Mouse (Mus musculus) gastrocnemius, adult 2 months (tissue): ENCODE results near the gene Tmco2. TPM values are rescaled to one million over a fixed set of nuclear protein-coding genes. Genes with fewer than 3 reads are reported as not detected.
A peak's percentile ranks its signal among the peaks of the same experiment; 100 is the strongest.
"Not testable (repeated sequence)": the region's sequence is repeated elsewhere in the genome, so short reads cannot be mapped to it uniquely, and the experiment has no call there.

Experiments
- DNase-seq: peaks from one replicate; pipeline ENCODE4 v3.0.0; 2022
- H3K27ac ChIP-seq: fragments of 200-600 bp; 2 replicates; pipeline ENCODE4 v1.8.1; 2022; ENCODE audit warnings: mild to moderate bottlenecking
- H3K4me3 ChIP-seq: fragments of 200-600 bp; 2 replicates; pipeline ENCODE4 v1.8.1; 2022; ENCODE audit warnings: mild to moderate bottlenecking, moderate library complexity
- CTCF ChIP-seq: fragments of 200-600 bp; IDR thresholded peaks from 2 replicates; pipeline ENCODE4 v1.8.1; 2022; ENCODE audit warnings: antibody characterized with exemption, mild to moderate bottlenecking, moderate library complexity
- intact Hi-C: fragments of 180-260 bp; cut with DNase I; formaldehyde crosslinking; loops from one replicate; pipeline ENCODE4 v1.15.1; 2025
- long read RNA-seq, 2 experiments: library from polyadenylated mRNA; stranded (forward); transcript quantifications; one replicate each; pipeline ENCODE4 v2.0.0; 2021
- total RNA-seq, 2 experiments: library from RNA; stranded (reverse); gene quantifications; 2 replicates each; pipeline ENCODE4 v1.2.3; 2021

Tmco2 gene
- total RNA-seq: not detected
- long read RNA-seq, experiment 1: 0 reads
- long read RNA-seq, experiment 2: 0 reads

- intact Hi-C loops: no loop called here
- DNase-seq: no peak
Measured at GRCm38 (mm10) chr4:121109126-121109525, at the start of gene Tmco2. Gene Tmco2, minus strand, starts transcription at chr4:121109226.

DNA sequence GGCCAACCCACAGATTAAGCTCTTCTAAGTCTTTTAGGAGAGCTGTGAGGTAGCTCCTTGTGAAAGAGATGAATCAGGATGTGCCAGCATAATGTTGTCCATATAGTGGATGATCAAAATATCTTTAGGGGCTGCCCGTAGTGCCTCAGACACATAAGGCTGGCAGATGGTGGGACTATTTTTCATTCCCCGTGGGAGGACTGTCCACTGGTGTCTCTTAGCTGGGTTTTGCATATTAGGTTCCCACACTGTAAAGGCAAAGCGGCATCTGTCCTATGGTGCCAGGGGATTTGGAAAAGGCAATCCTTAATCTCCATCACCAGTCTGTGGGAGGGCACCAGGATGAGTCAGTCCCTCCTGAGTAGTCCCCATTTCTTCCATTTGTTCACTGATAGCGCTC is 5.7 kb downstream of the Tmco2 start:
- intact Hi-C loops: no loop called here
- Histone ChIP-seq H3K4me3 (no peak overlapping the region), H3K27ac (no peak overlapping the region)
- no peak for TF ChIP-seq CTCF
- no peak for DNase-seq

More at GRCm38 (mm10) chr4:121109126-121109525, at the start of gene Tmco2:
- TF ChIP-seq CTCF: no peak
- Histone ChIP-seq H3K4me3 (no peak within 1 kb of the TSS), H3K27ac (no peak within 1 kb of the TSS)

- Histone ChIP-seq H3K27ac (peak within 1 kb of the TSS; percentile 90), H3K4me3 (peak within 1 kb of the TSS; percentile 83)
- peak; percentile 81 for DNase-seq
- intact Hi-C loops: loop anchor here (5.0 kb wide), 1 partner anchor 119 kb away; the partner anchor contains the start of gene Rlf
- TF ChIP-seq CTCF: no peak
Measured at GRCm38 (mm10) chr4:121097650-121098378, 11.2 kb downstream of the Tmco2 start, which contains the start of gene Zmpste24. Gene Zmpste24, minus strand, starts transcription at chr4:121098241.

DNA sequence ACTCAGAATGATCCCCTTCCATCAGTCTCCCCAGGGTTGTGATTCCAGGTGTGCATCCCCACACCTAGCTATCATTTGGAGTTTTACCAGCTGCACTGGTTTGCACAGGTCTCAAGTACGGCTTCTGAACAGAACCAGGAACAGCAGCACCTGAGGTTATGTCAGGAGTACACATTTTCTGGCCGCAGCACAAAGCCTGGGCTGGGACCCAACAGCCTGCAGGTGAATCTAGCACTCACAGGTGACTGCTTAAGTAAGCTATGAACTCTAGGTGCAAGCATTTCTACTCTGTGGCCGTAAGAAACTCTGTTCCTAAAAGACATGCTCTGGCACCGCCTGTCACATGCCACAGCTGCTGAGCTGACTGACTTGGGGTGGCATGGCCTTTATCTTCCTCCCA is 18.8 kb downstream of the Tmco2 start:
- Histone ChIP-seq H3K27ac (no peak overlapping the region), H3K4me3 (no peak overlapping the region)
- intact Hi-C loops: no loop called here
- no peak for DNase-seq
- no peak for TF ChIP-seq CTCF

DNA sequence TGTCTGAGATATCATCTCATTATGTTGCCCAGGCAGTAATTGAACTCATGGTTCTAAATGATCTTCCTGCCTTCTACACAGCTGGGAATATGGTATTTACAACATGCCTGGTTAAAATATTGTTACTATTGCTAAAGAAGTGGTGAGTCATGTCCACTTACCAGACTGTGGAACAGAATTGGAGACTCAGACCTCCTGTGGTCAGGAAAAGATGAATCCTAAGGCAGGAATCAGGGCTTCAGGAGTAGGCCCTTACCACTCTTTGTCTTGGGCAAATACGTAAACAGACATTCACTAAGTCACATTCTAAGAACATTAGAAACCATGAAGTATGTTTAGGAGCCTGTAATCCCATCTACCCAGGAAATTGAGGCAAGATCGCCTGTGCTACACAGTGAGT is 20.3 kb downstream of the Tmco2 start:
- DNase-seq: no peak
- intact Hi-C loops: no loop called here
- H3K27ac ChIP-seq: no peak overlapping the region
- no peak overlapping the region for H3K4me3 ChIP-seq
- TF ChIP-seq CTCF: no peak

DNA sequence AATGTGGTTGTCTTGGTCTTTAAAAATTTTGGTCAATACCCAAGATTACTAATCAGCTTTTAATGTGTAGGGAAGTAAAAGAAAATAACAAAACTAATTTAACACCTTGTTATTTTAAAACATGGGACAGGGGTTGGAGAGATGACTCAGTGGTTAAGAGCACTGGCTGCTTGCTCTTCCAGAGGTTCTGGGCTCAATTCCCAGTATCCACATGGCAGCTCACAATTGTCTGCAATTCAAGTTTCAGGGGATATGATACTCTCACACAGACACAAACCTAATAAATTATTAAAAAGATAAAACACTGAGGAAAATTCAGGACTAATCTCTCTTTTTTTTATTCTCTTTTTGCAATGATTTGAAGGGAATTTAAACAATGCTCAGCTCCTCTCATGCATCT is 24.5 kb downstream of the Tmco2 start:
- Histone ChIP-seq H3K27ac (no peak overlapping the region), H3K4me3 (no peak overlapping the region)
- no peak for DNase-seq
- no peak for TF ChIP-seq CTCF
- intact Hi-C loops: no loop called here

GRCm38 (mm10) chr4:121080395-121080794 is 28.6 kb downstream of the Tmco2 start:
- no peak for TF ChIP-seq CTCF
- intact Hi-C loops: no loop called here
- peak overlapping the region; percentile 52; the same call in 1 of the 2 replicates for H3K27ac ChIP-seq
- H3K4me3 ChIP-seq: no peak overlapping the region
- no peak for DNase-seq

DNA sequence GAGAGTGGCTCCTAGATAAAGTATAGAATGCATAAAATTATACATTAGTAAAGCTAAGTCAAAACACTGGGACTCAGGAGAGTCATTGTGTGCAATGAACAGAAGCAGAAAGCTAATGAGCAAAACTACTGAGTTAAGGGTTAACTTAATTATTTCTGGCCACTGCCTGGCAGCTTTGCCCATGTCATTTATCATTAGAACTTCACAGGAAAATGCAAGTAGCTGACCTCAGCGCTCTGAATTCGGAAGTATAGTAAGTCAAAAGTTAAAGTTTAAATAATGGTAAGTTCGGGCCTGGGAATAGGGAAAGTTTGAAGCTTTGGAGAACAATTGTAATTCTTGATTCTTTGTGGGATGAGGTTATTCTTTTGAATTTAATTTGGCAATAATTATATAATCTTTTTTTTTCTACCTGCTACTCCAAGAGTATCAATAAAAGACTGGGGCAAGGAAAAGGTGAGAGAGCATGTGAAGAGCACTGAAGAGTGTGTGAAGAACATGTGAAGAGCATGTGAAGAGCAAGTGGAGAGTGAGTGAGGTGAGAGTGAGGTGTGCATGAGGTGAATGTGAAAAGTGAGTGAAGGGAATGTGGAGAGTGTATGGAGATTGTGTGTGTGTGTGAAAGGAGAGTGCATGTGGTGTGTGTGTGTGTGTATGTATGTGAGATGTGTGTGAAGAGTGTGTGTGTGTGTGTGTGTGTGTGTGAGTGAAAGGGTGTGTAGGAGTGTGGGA is 30.9 kb downstream of the Tmco2 start:
- no peak overlapping the region for H3K27ac ChIP-seq
- no peak for DNase-seq
- intact Hi-C loops: no loop called here
- no peak overlapping the region for H3K4me3 ChIP-seq
- no peak for TF ChIP-seq CTCF

DNA sequence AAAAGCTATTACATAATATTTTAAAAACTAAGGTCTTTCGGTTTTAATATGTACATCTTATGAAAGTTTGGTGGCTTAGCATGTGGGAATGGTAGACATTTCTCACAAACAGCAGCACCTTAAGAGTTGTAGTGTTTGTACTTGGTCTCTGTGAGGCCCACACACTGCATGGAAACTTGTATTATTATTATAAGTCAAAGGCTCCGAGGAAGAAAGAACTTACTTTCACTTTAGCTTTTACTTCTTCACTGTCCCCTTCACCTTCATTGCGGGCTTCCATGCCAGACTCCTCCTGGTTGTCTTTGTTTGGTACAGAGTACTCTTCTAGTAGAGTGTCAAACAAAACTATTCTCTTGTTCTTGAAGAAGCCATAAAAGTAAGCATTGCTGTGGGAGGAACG is 34.8 kb downstream of the Tmco2 start:
- no peak for DNase-seq
- no peak overlapping the region for H3K27ac ChIP-seq
- intact Hi-C loops: no loop called here
- TF ChIP-seq CTCF: no peak
- no peak overlapping the region for H3K4me3 ChIP-seq

- no peak overlapping the region for H3K4me3 ChIP-seq
- intact Hi-C loops: no loop called here
- TF ChIP-seq CTCF: no peak
- H3K27ac ChIP-seq: no peak overlapping the region
- DNase-seq: no peak
Measured at GRCm38 (mm10) chr4:121065336-121065735, 43.7 kb downstream of the Tmco2 start.

GRCm38 (mm10) chr4:121059218-121059617 is 49.8 kb downstream of the Tmco2 start:
- H3K27ac ChIP-seq, H3K4me3 ChIP-seq, DNase-seq, intact Hi-C loops: not testable (repeated sequence)

- intact Hi-C loops: no loop called here
- no peak for TF ChIP-seq CTCF
- no peak overlapping the region for H3K27ac ChIP-seq
- no peak for DNase-seq
- no peak overlapping the region for H3K4me3 ChIP-seq
Measured at GRCm38 (mm10) chr4:121057032-121057431, 52.0 kb downstream of the Tmco2 start.

DNA sequence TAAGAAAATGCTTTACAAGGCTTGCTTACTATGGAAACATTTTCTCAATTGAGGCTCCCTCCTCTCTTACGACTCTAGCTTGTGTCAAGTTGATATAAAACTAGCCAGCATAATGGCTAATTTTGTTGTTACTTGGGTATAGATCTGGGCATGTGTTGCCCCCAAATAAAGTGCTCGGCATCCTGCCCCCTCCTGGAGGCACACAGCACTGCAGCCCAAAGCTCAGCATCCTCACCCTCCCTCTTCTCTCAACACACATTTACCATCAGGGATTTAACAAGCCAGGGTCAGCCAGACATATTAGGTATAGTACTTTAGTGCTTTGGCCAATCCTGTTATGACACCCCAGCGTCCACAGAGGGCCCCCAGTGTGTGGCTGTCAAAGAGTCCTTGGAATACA is 52.7 kb downstream of the Tmco2 start:
- intact Hi-C loops: no loop called here
- Histone ChIP-seq H3K4me3 (no peak overlapping the region), H3K27ac (no peak overlapping the region)
- TF ChIP-seq CTCF: peak; percentile 66
- no peak for DNase-seq

Other genes starting within 250 kb of the Tmco2 start
- under 1 TPM; 0.74 to 0.78 TPM for gene Exo5, start 184.2 kb downstream of the Tmco2 start, total RNA-seq
- under 1 TPM; 0.20 to 0.42 TPM for gene Zfp69, start 157.5 kb downstream of the Tmco2 start, total RNA-seq
- gene Smap2, start 92.0 kb downstream of the Tmco2 start, total RNA-seq: 10 to 100 TPM; 10.8 to 18.2 TPM
- under 1 TPM in 1 of 2 experiments, not detected in 1; 0.20 TPM for gene Col9a2, start 69.8 kb downstream of the Tmco2 start, total RNA-seq
- 10 to 100 TPM; 15.0 to 20.3 TPM for gene Zmpste24, start 11.0 kb downstream of the Tmco2 start, total RNA-seq
- gene Rlf, start 105.9 kb upstream of the Tmco2 start, total RNA-seq: 1 to 10 TPM; 8.0 to 9.8 TPM
- gene Gm12888, start 215.7 kb upstream of the Tmco2 start, total RNA-seq: not detected